Mouse (Mus musculus): Measurements from ENCODE around the gene Ltv1.
"Not testable (repeated sequence)": the region's sequence is repeated elsewhere in the genome, so short reads cannot be mapped to it uniquely, and the experiment has no call there.

Gene Ltv1

DNA sequence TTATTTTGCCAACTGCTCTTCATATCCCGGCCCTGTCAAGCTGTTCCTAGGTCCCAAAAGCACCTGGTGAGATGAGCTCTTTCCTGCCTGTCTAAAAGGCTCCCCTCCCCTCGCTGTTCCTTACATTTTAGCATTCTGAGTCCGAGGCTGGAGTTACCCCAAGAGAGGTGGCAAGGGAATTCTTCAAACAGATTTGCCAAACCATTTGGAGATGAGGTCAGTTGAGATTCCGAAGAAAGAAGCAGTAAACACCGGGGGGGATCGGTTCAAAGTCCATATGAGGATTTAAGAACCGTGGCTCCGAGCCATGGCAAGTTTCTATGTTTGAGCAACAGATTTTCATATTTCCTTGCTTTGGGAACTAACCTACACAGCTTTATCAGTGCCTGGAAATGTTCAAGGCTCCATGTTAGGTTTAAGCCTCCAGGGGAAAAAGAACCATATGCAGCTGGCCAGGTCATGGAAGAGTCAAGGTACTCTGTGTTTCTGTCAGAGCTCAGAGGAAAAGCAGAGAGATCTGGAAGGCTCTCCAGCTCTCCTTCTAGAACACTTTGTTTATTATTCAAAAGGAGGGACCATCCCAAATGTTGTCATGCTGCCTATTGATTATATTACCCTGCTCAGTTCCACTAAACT, 4.0 kb upstream of the Ltv1 start:
- no peak for DNase-seq (ENCODE audit: low read depth, low spot score)

DNA sequence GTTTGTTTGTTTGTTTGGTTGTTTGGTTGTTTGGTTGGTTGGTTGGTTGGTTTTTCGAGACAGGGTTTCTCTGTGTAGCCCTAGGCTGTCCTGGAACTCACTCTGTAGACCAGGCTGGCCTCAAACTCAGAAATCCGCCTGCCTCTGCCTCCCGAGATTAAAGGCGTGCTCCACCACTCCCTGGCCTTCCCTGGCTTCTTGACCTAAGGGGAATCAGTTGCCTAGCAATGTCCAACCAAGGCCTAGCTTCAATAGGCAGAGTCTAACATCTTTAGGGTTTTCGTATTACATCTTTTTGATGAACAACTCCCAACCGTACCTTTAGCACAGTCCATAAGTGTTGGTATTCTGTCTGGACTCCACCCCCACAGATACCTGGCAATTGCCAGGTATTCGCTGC, 528 bp upstream of the Ltv1 start:
- DNase-seq (ENCODE audit: low read depth, low spot score): not testable (repeated sequence)

DNA sequence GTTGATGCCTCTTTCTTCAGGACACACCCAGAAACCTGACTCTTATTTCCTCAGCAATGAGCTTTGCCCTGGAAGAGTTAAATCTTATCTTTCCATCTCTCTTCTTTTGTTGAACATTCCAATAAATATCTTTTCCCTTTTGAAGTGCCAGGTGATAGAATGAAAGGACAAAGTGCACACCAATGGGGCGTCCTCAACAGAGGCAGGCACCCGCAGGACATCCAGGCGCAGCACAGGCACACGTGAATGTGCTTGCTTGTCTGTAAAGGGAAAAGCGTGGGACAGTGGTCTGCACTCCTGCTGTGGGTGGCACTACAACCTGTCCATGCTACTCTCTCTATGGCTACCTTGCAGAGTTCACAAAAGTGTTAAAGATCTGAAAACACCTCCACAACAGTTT, 3.1 kb downstream of the Ltv1 start:
- no peak for DNase-seq (ENCODE audit: low read depth, low spot score)

GRCm38 (mm10) chr10:13186754-13187153, 6.2 kb downstream of the Ltv1 start:
- no peak for DNase-seq (ENCODE audit: low read depth, low spot score)

GRCm38 (mm10) chr10:13184170-13184766, 8.7 kb downstream of the Ltv1 start:
- DNase-seq (ENCODE audit: low read depth, low spot score): no peak

DNA sequence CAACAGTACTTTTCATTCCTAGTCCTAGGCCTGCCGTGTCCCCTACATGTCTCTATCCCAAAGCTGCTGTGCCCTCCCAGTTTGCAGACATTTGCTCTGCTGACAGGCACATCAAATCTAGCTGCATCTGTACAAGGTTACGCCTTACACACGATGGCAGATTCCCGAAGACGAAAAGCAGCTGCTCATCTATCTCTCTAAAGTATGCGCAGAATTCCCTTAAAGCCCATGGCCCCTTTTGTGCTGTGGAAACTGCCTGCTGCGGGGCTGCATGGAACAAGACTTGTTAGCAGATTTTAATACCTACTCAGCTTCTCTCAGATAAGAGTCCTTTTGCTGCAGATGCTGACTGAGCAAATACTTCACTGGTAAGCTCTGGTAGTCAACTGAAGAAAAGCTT, 12.8 kb downstream of the Ltv1 start:
- no peak for DNase-seq (ENCODE audit: low read depth, low spot score)

- no peak for DNase-seq (ENCODE audit: low read depth, low spot score)
These were observed 14.9 kb downstream of the Ltv1 start, which contains the start of gene Zc2hc1b for GRCm38 (mm10) chr10:13177973-13178624. Gene Zc2hc1b, minus strand, starts transcription at chr10:13178023.

- DNase-seq (ENCODE audit: low read depth, low spot score): no peak
These were observed 17.1 kb downstream of the Ltv1 start for GRCm38 (mm10) chr10:13175866-13176265.

- no peak for DNase-seq (ENCODE audit: low read depth, low spot score)
These were observed 20.2 kb downstream of the Ltv1 start for GRCm38 (mm10) chr10:13172798-13173221.

GRCm38 (mm10) chr10:13171461-13171860, 21.5 kb downstream of the Ltv1 start:
- DNase-seq (ENCODE audit: low read depth, low spot score): no peak

DNA sequence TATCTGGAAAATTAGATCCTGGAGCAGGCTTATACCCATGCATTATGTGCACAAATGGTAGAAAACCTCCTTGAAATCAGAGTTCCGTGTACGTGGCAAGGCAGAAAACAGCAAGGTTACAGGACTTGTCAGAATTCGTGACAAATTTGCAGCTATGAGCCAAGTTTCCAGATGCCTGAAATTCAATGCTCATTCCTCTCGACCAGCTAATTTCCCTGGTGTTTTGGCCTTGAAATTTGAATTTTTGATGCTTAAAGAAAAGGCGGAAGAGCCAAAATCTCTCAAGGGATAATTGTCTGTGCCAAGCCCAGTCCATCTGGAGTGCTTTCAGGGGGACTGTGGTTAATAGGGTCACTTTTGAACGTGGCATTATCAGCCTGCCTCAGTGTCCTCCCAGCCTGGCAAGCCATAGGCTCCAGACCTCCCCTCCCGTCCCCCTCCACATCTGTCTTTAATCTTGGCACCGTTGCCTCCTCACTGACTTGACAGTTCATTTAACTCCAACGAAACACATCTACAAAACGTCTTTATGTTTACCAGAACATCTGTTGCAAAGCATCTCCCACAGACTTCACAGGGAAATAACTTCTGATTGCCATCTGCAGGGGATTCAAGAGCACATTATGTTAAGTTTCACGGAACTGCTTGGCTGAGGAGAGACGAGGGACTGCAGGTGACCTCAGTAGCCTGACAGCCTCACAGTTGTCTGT, 22.1 kb downstream of the Ltv1 start:
- DNase-seq (ENCODE audit: low read depth, low spot score): no peak

- no peak for DNase-seq (ENCODE audit: low read depth, low spot score)
These were observed 24.5 kb downstream of the Ltv1 start for GRCm38 (mm10) chr10:13168461-13168860.

GRCm38 (mm10) chr10:13162031-13162430, 30.9 kb downstream of the Ltv1 start:
- no peak for DNase-seq (ENCODE audit: low read depth, low spot score)

GRCm38 (mm10) chr10:13160913-13161312, 32.1 kb downstream of the Ltv1 start:
- DNase-seq (ENCODE audit: low read depth, low spot score): no peak

GRCm38 (mm10) chr10:13155377-13155776, 37.6 kb downstream of the Ltv1 start:
- DNase-seq (ENCODE audit: low read depth, low spot score): no peak

- no peak for DNase-seq (ENCODE audit: low read depth, low spot score)
These were observed 40.1 kb downstream of the Ltv1 start for GRCm38 (mm10) chr10:13152811-13153364.

DNA sequence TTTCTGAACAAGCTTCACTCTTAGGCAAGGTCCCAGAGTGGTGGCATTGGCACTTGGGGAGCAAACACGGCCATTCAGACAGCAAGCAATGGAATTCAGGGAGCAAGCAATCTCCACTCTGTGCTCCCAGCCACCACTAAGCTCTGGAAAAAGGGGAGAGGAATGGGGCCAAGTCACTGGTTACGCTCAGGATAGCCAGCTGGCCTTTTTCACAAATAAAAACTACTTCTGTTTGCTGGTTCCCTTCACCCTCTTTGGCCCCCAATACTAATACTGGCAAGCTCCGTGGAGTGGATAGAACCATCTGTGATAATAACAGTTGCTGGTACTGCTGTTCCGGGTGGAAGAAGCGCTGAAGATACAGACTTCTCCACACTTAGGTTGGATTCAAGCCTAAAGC, 41.6 kb downstream of the Ltv1 start:
- no peak for DNase-seq (ENCODE audit: low read depth, low spot score)

DNA sequence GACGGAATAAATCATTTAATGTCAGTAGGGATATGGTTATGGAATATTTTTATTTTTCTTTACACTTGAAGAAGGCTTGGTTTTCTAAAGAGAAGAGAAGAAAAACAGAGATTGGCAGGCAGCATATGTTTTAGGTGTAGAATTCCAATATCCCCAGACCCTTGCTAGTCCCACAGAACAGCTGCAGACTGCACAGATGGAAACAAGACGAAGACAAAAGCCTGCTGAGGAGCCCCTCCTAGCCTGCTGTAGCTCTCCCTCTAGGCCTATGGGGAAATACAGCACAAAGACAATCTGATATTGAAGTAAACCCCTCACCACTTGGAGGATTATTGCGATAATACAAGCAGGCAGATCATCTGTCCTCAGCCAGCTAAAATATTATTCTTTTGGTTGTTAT, 42.5 kb downstream of the Ltv1 start:
- no peak for DNase-seq (ENCODE audit: low read depth, low spot score)

GRCm38 (mm10) chr10:13140434-13140833, 52.5 kb downstream of the Ltv1 start:
- DNase-seq (ENCODE audit: low read depth, low spot score): no peak

- no peak for DNase-seq (ENCODE audit: low read depth, low spot score)
These were observed 55.1 kb downstream of the Ltv1 start for GRCm38 (mm10) chr10:13137906-13138305.

DNA sequence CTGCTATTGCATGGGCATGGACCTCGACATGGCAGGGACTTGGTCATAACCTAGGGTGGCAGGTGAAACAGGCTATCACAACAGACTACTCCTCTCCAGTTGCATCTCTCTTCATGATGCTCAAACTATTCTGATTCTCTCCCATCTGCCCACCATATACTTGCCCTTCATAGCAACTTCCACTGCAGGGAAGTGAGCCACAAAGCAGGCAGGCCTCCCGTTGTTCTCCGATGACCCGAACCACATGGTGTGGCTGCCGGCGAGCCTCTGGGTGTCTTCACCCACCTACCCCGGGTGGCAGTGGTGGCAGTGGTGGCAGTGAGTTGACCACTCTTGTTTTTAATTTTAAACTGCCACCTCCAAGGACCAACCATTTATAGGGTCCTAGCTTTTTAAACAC, 57.2 kb downstream of the Ltv1 start:
- no peak for DNase-seq (ENCODE audit: low read depth, low spot score)

- no peak for DNase-seq (ENCODE audit: low read depth, low spot score)
These were observed 57.7 kb downstream of the Ltv1 start for GRCm38 (mm10) chr10:13135276-13135675.
